Mouse (Mus musculus): ENCODE results near the gene Chid1. TPM values are rescaled to one million over a fixed set of nuclear protein-coding genes. Genes with fewer than 3 reads are reported as not detected.

The Chid1 gene
- polyA plus RNA-seq, 1 experiment: 51.3 TPM

DNA sequence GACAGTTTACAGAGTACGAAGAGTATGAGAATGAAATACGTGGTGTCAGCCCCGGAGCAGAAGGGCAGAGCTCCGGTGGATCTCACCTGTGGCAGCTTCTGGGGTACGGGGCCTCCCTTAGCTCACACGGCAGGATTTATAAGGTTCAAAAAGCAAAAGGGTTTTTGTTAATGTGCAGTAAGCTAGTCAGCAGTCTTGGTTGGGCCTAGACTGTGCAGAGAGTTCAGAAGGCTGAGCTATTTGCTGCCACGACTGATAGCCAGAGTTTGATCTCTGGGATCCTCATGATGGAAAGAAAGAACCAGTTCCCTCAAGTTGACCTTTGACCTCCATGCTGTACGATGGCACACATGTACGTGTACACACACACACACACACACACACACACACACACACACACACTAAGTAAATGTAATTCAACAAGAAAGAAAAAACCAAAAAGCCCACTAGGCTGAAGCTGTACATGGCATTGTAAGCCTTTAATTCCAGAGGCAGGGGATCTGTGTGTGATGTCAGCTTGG lies 29.7 kb upstream of the Chid1 start:
- Histone ChIP-seq H3K79me2 (ENCODE audit: control insufficient read depth, insufficient read depth) (peaks cover 98% of the 10 kb centered on the region), H3K4me2 (ENCODE audit: low read depth) (no peak overlapping the region), H3K27me3 (ENCODE audit: control insufficient read depth, insufficient read depth, insufficient read length) (no peaks in the 10 kb centered on the region), H3K4me3 (no peak overlapping the region), H3ac (ENCODE audit: control insufficient read depth, insufficient read length) (no peak overlapping the region), H3K36me3 (ENCODE audit: control insufficient read depth, insufficient read depth) (no peaks in the 10 kb centered on the region)
- TF ChIP-seq TCF12 (IDR thresholded peaks at IDR 0.05; ENCODE audit: insufficient read depth, poor library complexity, severe bottlenecking) (no peak), CEBPB (IDR thresholded peaks at IDR 0.05; ENCODE audit: insufficient read depth, poor library complexity, severe bottlenecking) (no peak), SRF (IDR thresholded peaks at IDR 0.05; ENCODE audit: control insufficient read depth, insufficient read length, low read depth) (no peak), MYOG (IDR thresholded peaks at IDR 0.05; ENCODE audit: control insufficient read depth in 1 of 3, insufficient read depth in 1 of 3, insufficient read length in 2 of 3, low read depth in 2 of 3) (no peak), MYOD1 (IDR thresholded peaks at IDR 0.05; ENCODE audit: control insufficient read depth in 1 of 3, insufficient read length in 2 of 3, low read depth in 2 of 3) (no peak), MAX (IDR thresholded peaks at IDR 0.05; ENCODE audit: low read depth) (no peak), POLR2AphosphoS2 (IDR thresholded peaks at IDR 0.05; ENCODE audit: insufficient read length, low read depth) (no peak)

GRCm38 (mm10) chr7:141566587-141566986 lies 26.9 kb upstream of the Chid1 start:
- Histone ChIP-seq H3K36me3 (ENCODE audit: control insufficient read depth, insufficient read depth) (no peaks in the 10 kb centered on the region), H3K79me2 (ENCODE audit: control insufficient read depth, insufficient read depth) (peaks cover 84% of the 10 kb centered on the region), H3K27me3 (ENCODE audit: control insufficient read depth, insufficient read depth, insufficient read length) (no peaks in the 10 kb centered on the region), H3K4me3 (no peak overlapping the region), H3K4me2 (ENCODE audit: low read depth) (no peak overlapping the region), H3ac (ENCODE audit: control insufficient read depth, insufficient read length) (no peak overlapping the region)
- no peak for TF ChIP-seq MYOG (IDR thresholded peaks at IDR 0.05; ENCODE audit: control insufficient read depth in 1 of 3, insufficient read depth in 1 of 3, insufficient read length in 2 of 3, low read depth in 2 of 3)
- TF ChIP-seq MAX (IDR thresholded peaks at IDR 0.05; ENCODE audit: low read depth): no peak
- TF ChIP-seq POLR2A (IDR thresholded peaks at IDR 0.05; ENCODE audit: insufficient read length, low read depth): no peak
- no peak for TF ChIP-seq CEBPB (IDR thresholded peaks at IDR 0.05; ENCODE audit: insufficient read depth, poor library complexity, severe bottlenecking)
- TF ChIP-seq E2F4 (IDR thresholded peaks at IDR 0.05; ENCODE audit: insufficient read depth): no peak
- no peak for TF ChIP-seq REST (IDR thresholded peaks at IDR 0.05; ENCODE audit: insufficient read depth, insufficient read length)
- no peak for TF ChIP-seq MYOD1 (IDR thresholded peaks at IDR 0.05; ENCODE audit: control insufficient read depth in 1 of 3, insufficient read length in 2 of 3, low read depth in 2 of 3)
- TF ChIP-seq TCF3 (IDR thresholded peaks at IDR 0.05; ENCODE audit: insufficient read length, low read depth): no peak
- TF ChIP-seq USF1 (IDR thresholded peaks at IDR 0.05; ENCODE audit: low read depth): no peak
- TF ChIP-seq SRF (IDR thresholded peaks at IDR 0.05; ENCODE audit: control insufficient read depth, insufficient read length, low read depth): no peak
- no peak for TF ChIP-seq TCF12 (IDR thresholded peaks at IDR 0.05; ENCODE audit: insufficient read depth, poor library complexity, severe bottlenecking)
- no peak for TF ChIP-seq POLR2AphosphoS2 (IDR thresholded peaks at IDR 0.05; ENCODE audit: insufficient read length, low read depth)

- Histone ChIP-seq H3K27me3 (ENCODE audit: control insufficient read depth, insufficient read depth, insufficient read length) (no peaks in the 10 kb centered on the region), H3K4me3 (peak overlapping the region; percentile 79), H3K79me2 (ENCODE audit: control insufficient read depth, insufficient read depth) (peaks cover 63% of the 10 kb centered on the region), H3ac (ENCODE audit: control insufficient read depth, insufficient read length) (no peak overlapping the region), H3K36me3 (ENCODE audit: control insufficient read depth, insufficient read depth) (no peaks in the 10 kb centered on the region), H3K4me2 (ENCODE audit: low read depth) (peak overlapping the region; percentile 89)
- TF ChIP-seq POLR2A (IDR thresholded peaks at IDR 0.05; ENCODE audit: insufficient read length, low read depth) (peak; percentile 65), E2F4 (IDR thresholded peaks at IDR 0.05; ENCODE audit: insufficient read depth) (no peak), MYOD1 (IDR thresholded peaks at IDR 0.05; ENCODE audit: control insufficient read depth in 1 of 3, insufficient read length in 2 of 3, low read depth in 2 of 3) (peak in 1 of 3 experiments; percentile 17), SRF (IDR thresholded peaks at IDR 0.05; ENCODE audit: control insufficient read depth, insufficient read length, low read depth) (no peak), TCF3 (IDR thresholded peaks at IDR 0.05; ENCODE audit: insufficient read length, low read depth) (no peak), USF1 (IDR thresholded peaks at IDR 0.05; ENCODE audit: low read depth) (no peak), MAX (IDR thresholded peaks at IDR 0.05; ENCODE audit: low read depth) (peak; percentile 11), REST (IDR thresholded peaks at IDR 0.05; ENCODE audit: insufficient read depth, insufficient read length) (no peak), POLR2AphosphoS2 (IDR thresholded peaks at IDR 0.05; ENCODE audit: insufficient read length, low read depth) (peak; percentile 51), CEBPB (IDR thresholded peaks at IDR 0.05; ENCODE audit: insufficient read depth, poor library complexity, severe bottlenecking) (no peak), MYOG (IDR thresholded peaks at IDR 0.05; ENCODE audit: control insufficient read depth in 1 of 3, insufficient read depth in 1 of 3, insufficient read length in 2 of 3, low read depth in 2 of 3) (peak in 1 of 3 experiments; percentile 38)
These were observed 24.9 kb upstream of the Chid1 start for GRCm38 (mm10) chr7:141564561-141564960.

- Histone ChIP-seq H3K4me2 (ENCODE audit: low read depth) (peak overlapping the region; percentile 89), H3K27me3 (ENCODE audit: control insufficient read depth, insufficient read depth, insufficient read length) (no peaks in the 10 kb centered on the region), H3K36me3 (ENCODE audit: control insufficient read depth, insufficient read depth) (no peaks in the 10 kb centered on the region), H3ac (ENCODE audit: control insufficient read depth, insufficient read length) (peak overlapping the region; percentile 83), H3K4me3 (peak overlapping the region; percentile 79), H3K79me2 (ENCODE audit: control insufficient read depth, insufficient read depth) (peaks cover 47% of the 10 kb centered on the region)
- TF ChIP-seq POLR2A (IDR thresholded peaks at IDR 0.05; ENCODE audit: insufficient read length, low read depth) (no peak), SRF (IDR thresholded peaks at IDR 0.05; ENCODE audit: control insufficient read depth, insufficient read length, low read depth) (no peak), MYOD1 (IDR thresholded peaks at IDR 0.05; ENCODE audit: control insufficient read depth in 1 of 3, insufficient read length in 2 of 3, low read depth in 2 of 3) (peak in 1 of 3 experiments; percentile 9), E2F4 (IDR thresholded peaks at IDR 0.05; ENCODE audit: insufficient read depth) (no peak), USF1 (IDR thresholded peaks at IDR 0.05; ENCODE audit: low read depth) (no peak), POLR2AphosphoS2 (IDR thresholded peaks at IDR 0.05; ENCODE audit: insufficient read length, low read depth) (peak; percentile 7), TCF3 (IDR thresholded peaks at IDR 0.05; ENCODE audit: insufficient read length, low read depth) (no peak), MYOG (IDR thresholded peaks at IDR 0.05; ENCODE audit: control insufficient read depth in 1 of 3, insufficient read depth in 1 of 3, insufficient read length in 2 of 3, low read depth in 2 of 3) (peak in 1 of 3 experiments; percentile 23), MAX (IDR thresholded peaks at IDR 0.05; ENCODE audit: low read depth) (peak; percentile 24), TCF12 (IDR thresholded peaks at IDR 0.05; ENCODE audit: insufficient read depth, poor library complexity, severe bottlenecking) (no peak)
These were observed 23.3 kb upstream of the Chid1 start for GRCm38 (mm10) chr7:141562852-141563427.

Measured in myocyte (in vitro differentiated cells).